Mouse (Mus musculus) kidney, adult 2 months (tissue): ENCODE measurements around the gene Klf4.

Experiments
- CTCF ChIP-seq: fragments of 200-500 bp; conservative IDR thresholded peaks from 2 replicates; pipeline ENCODE4 v1.5.1; 2011; ENCODE audit warnings: low read depth, mild to moderate bottlenecking, control low read depth, low read length, moderate library complexity, mixed read lengths; ENCODE audit not compliant: insufficient read depth, insufficient read length
- POLR2A ChIP-seq: fragments of 200-500 bp; IDR thresholded peaks from one replicate; pipeline ENCODE4 v1.6.1; 2011; ENCODE audit warnings: low read depth, low read length, control low read depth

DNA sequence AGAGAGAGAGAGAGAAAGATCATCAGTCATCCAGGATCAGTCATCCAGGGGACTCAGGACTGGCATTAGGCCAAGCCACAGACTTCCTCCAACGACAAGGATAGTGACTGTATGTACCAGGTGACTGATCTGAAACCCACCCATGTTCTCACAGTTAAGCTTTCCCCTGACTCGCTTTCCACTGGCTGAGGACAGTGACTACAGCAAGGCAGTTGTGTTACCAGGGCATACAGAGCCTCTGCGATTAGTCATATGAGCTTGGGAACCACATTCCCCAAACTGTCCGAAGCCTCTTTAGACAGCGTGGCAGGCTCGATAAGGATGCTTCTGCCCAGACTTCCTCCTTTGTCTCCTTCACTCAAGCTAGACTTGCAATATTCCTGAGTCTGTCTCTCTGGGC is 43.7 kb downstream of the Klf4 start:
- TF ChIP-seq CTCF (no peak), POLR2A (no peak)
